Mouse (Mus musculus) limb, embryonic 13.5 days (tissue): ENCODE results near the gene Prss35. TPM values are rescaled to one million over a fixed set of nuclear protein-coding genes. Genes with fewer than 3 reads are reported as not detected.
A peak's percentile ranks its signal among the peaks of the same experiment; 100 is the strongest.

Experiments used
- ATAC-seq: fragments of 200-750 bp; cut with Nextera tagmentation; 2 replicates; pipeline ENCODE4 v1.8.0; 2017; ENCODE audit warnings: low read depth, moderate number of reproducible peaks, moderate TSS enrichment; ENCODE audit not compliant: low FRiP score
- H3K27ac ChIP-seq: fragments of 300-500 bp; sonication (generic); 2 replicates; pipeline ENCODE4 v1.5.1; 2015; ENCODE audit warnings: inconsistent platforms, mild to moderate bottlenecking, moderate library complexity
- H3K27me3 ChIP-seq: fragments of 300-500 bp; sonication (generic); 2 replicates; pipeline ENCODE4 v1.6.1; 2015; ENCODE audit warnings: mild to moderate bottlenecking, inconsistent platforms
- H3K36me3 ChIP-seq: fragments of 300-500 bp; sonication (generic); 2 replicates; pipeline ENCODE4 v1.6.1; 2015; ENCODE audit warnings: inconsistent platforms, mild to moderate bottlenecking, moderate library complexity
- H3K4me1 ChIP-seq: fragments of 300-500 bp; sonication (generic); 2 replicates; pipeline ENCODE4 v1.6.1; 2015; ENCODE audit warnings: inconsistent platforms
- H3K4me2 ChIP-seq: fragments of 300-500 bp; sonication (generic); replicated peaks from 2 replicates; pipeline ENCODE4 v1.6.1; 2015; ENCODE audit warnings: inconsistent platforms, mild to moderate bottlenecking, moderate library complexity
- H3K4me3 ChIP-seq: fragments of 300-500 bp; sonication (generic); 2 replicates; pipeline ENCODE4 v1.5.1; 2015; ENCODE audit warnings: moderate library complexity, mild to moderate bottlenecking, inconsistent platforms
- H3K9ac ChIP-seq: fragments of 300-500 bp; sonication (generic); 2 replicates; pipeline ENCODE4 v1.6.1; 2015; ENCODE audit warnings: mild to moderate bottlenecking, inconsistent platforms
- H3K9me3 ChIP-seq: fragments of 300-500 bp; sonication (generic); 2 replicates; pipeline ENCODE4 v1.6.1; 2016; ENCODE audit warnings: inconsistent platforms
- WGBS: fragments of 180-500 bp; shearing (Covaris S2); methylation state at CpG from one replicate; pipeline ENCODE4 v1.1.7; 2015; 5-methylcytosine and 5-hydroxymethylcytosine counted together
- polyA plus RNA-seq: library from polyadenylated mRNA; unstranded; fragments of >200 nt; fragmentation: Nextera tagmentation; extraction: Ambion mirVana; gene quantifications from 2 replicates; pipeline ENCODE4 v1.2.1, GENCODE M21; 2015

The Prss35 gene
- polyA plus RNA-seq, 1 experiment from 2014 or later = 51.6 TPM

GRCm38 (mm10) chr9:86775374-86775773 is 31.9 kb downstream of the Prss35 start:
- Histone ChIP-seq H3K9me3 (no peaks in the 10 kb centered on the region), H3K4me1 (0 out of 2 replicates have a peak, but pooled peaks cover 10% of the 10 kb centered on the region), H3K4me3 (no peak overlapping the region), H3K27ac (no peak overlapping the region), H3K36me3 (no peaks in the 10 kb centered on the region), H3K4me2 (no peak overlapping the region), H3K9ac (no peak overlapping the region), H3K27me3 (no peaks in the 10 kb centered on the region)
- 90% methylated on average over 6 of the region's 6 CpGs for WGBS
- no peak for ATAC-seq

GRCm38 (mm10) chr9:86777309-86777708 is 33.9 kb downstream of the Prss35 start:
- 44% methylated on average over 7 of the region's 7 CpGs for WGBS

GRCm38 (mm10) chr9:86778212-86778611 is 34.8 kb downstream of the Prss35 start:
- H3K4me3 ChIP-seq = no peak overlapping the region
- no peaks in the 10 kb centered on the region for H3K36me3 ChIP-seq
- no peak for ATAC-seq
- no peak overlapping the region for H3K27ac ChIP-seq
- no peak overlapping the region for H3K4me2 ChIP-seq
- H3K27me3 ChIP-seq = no peaks in the 10 kb centered on the region
- H3K9ac ChIP-seq = no peak overlapping the region
- H3K4me1 ChIP-seq = 0 out of 2 replicates have a peak, but pooled peaks cover 6% of the 10 kb centered on the region
- WGBS = 69% methylated on average over 4 of the region's 4 CpGs
- no peaks in the 10 kb centered on the region for H3K9me3 ChIP-seq

More at GRCm38 (mm10) chr9:86777309-86777708, 33.9 kb downstream of the Prss35 start:
- no peaks in the 10 kb centered on the region for H3K27me3 ChIP-seq
- no peak overlapping the region for H3K4me3 ChIP-seq
- no peak overlapping the region for H3K27ac ChIP-seq
- no peaks in the 10 kb centered on the region for H3K36me3 ChIP-seq
- 0 out of 2 replicates have a peak, but pooled peaks cover 10% of the 10 kb centered on the region for H3K4me1 ChIP-seq
- H3K9ac ChIP-seq = no peak overlapping the region
- no peaks in the 10 kb centered on the region for H3K9me3 ChIP-seq
- no peak for ATAC-seq
- H3K4me2 ChIP-seq = no peak overlapping the region

GRCm38 (mm10) chr9:86781426-86781825 is 38.0 kb downstream of the Prss35 start:
- Histone ChIP-seq H3K36me3 (no peaks in the 10 kb centered on the region), H3K4me3 (no peak overlapping the region), H3K4me1 (0 out of 2 replicates have a peak, but pooled peaks cover 5% of the 10 kb centered on the region), H3K27ac (no peak overlapping the region), H3K27me3 (no peaks in the 10 kb centered on the region), H3K9ac (no peak overlapping the region), H3K4me2 (no peak overlapping the region), H3K9me3 (no peaks in the 10 kb centered on the region)
- no peak for ATAC-seq
- WGBS = 87% methylated on average over 4 of the region's 4 CpGs

- ATAC-seq = no peak
- no peak overlapping the region for H3K4me3 ChIP-seq
- no peak overlapping the region for H3K9ac ChIP-seq
- H3K27me3 ChIP-seq = no peaks in the 10 kb centered on the region
- H3K4me1 ChIP-seq = no peaks in the 10 kb centered on the region
- H3K36me3 ChIP-seq = no peaks in the 10 kb centered on the region
- WGBS = 91% methylated on average over 2 of the region's 2 CpGs
- no peak overlapping the region for H3K4me2 ChIP-seq
- no peaks in the 10 kb centered on the region for H3K9me3 ChIP-seq
- no peak overlapping the region for H3K27ac ChIP-seq
These were observed 39.4 kb downstream of the Prss35 start for GRCm38 (mm10) chr9:86782836-86783235.

- no peaks in the 10 kb centered on the region for H3K9me3 ChIP-seq
- WGBS = 86% methylated on average over 6 of the region's 6 CpGs
- no peak for ATAC-seq
These were observed 45.7 kb downstream of the Prss35 start for GRCm38 (mm10) chr9:86789186-86789585.

GRCm38 (mm10) chr9:86791927-86792326 is 48.5 kb downstream of the Prss35 start:
- H3K4me3 ChIP-seq = no peak overlapping the region
- WGBS = 91% methylated on average over 7 of the region's 7 CpGs
- H3K4me1 ChIP-seq = peaks cover 9% of the 10 kb centered on the region; the same call in 1 of the 2 replicates
- H3K9me3 ChIP-seq = no peaks in the 10 kb centered on the region
- H3K9ac ChIP-seq = no peak overlapping the region
- no peak overlapping the region for H3K27ac ChIP-seq
- ATAC-seq = no peak
- H3K4me2 ChIP-seq = no peak overlapping the region
- H3K36me3 ChIP-seq = no peaks in the 10 kb centered on the region
- no peaks in the 10 kb centered on the region for H3K27me3 ChIP-seq

More at GRCm38 (mm10) chr9:86789186-86789585, 45.7 kb downstream of the Prss35 start:
- Histone ChIP-seq H3K27ac (no peak overlapping the region; the same call in 1 of the 2 replicates), H3K4me2 (no peak overlapping the region), H3K9ac (no peak overlapping the region), H3K4me1 (peaks cover 9% of the 10 kb centered on the region; the same call in 1 of the 2 replicates), H3K4me3 (no peak overlapping the region), H3K27me3 (no peaks in the 10 kb centered on the region), H3K36me3 (no peaks in the 10 kb centered on the region)

- Histone ChIP-seq H3K9me3 (no peaks in the 10 kb centered on the region), H3K9ac (no peak overlapping the region), H3K27me3 (no peaks in the 10 kb centered on the region), H3K4me1 (peaks cover 13% of the 10 kb centered on the region; the same call in 1 of the 2 replicates), H3K36me3 (no peaks in the 10 kb centered on the region), H3K27ac (no peak overlapping the region; the same call in 1 of the 2 replicates), H3K4me3 (no peak overlapping the region), H3K4me2 (no peak overlapping the region)
- 45% methylated on average over 3 of the region's 3 CpGs for WGBS
- ATAC-seq = 0 out of 2 replicates have a peak, but pooled peaks have one; percentile 28
These were observed 51.8 kb downstream of the Prss35 start for GRCm38 (mm10) chr9:86795236-86795635.

- Histone ChIP-seq H3K27me3 (no peaks in the 10 kb centered on the region), H3K4me3 (no peak overlapping the region), H3K36me3 (no peaks in the 10 kb centered on the region), H3K4me2 (no peak overlapping the region), H3K4me1 (peaks cover 13% of the 10 kb centered on the region; the same call in 1 of the 2 replicates), H3K9me3 (no peaks in the 10 kb centered on the region), H3K27ac (no peak overlapping the region), H3K9ac (no peak overlapping the region)
- ATAC-seq = no peak
- 81% methylated on average over 4 of the region's 4 CpGs for WGBS
These were observed 54.1 kb downstream of the Prss35 start for GRCm38 (mm10) chr9:86797553-86797952.

GRCm38 (mm10) chr9:86798129-86798528 is 54.7 kb downstream of the Prss35 start:
- H3K9me3 ChIP-seq = no peaks in the 10 kb centered on the region
- H3K9ac ChIP-seq = no peak overlapping the region
- peaks cover 17% of the 10 kb centered on the region for H3K4me1 ChIP-seq
- 82% methylated on average over 5 of the region's 5 CpGs for WGBS
- H3K27me3 ChIP-seq = no peaks in the 10 kb centered on the region
- H3K36me3 ChIP-seq = no peaks in the 10 kb centered on the region
- H3K4me2 ChIP-seq = no peak overlapping the region
- no peak for ATAC-seq
- no peak overlapping the region for H3K27ac ChIP-seq
- no peak overlapping the region for H3K4me3 ChIP-seq

- WGBS = 39% methylated on average over 7 of the region's 7 CpGs
These were observed 55.2 kb downstream of the Prss35 start for GRCm38 (mm10) chr9:86798686-86799085.

GRCm38 (mm10) chr9:86799099-86799498 is 55.6 kb downstream of the Prss35 start:
- WGBS = 50% methylated on average over 7 of the region's 7 CpGs
- Histone ChIP-seq H3K27ac (no peak overlapping the region), H3K36me3 (no peaks in the 10 kb centered on the region), H3K4me3 (no peak overlapping the region), H3K9me3 (no peaks in the 10 kb centered on the region), H3K4me1 (peaks cover 19% of the 10 kb centered on the region), H3K27me3 (no peaks in the 10 kb centered on the region), H3K4me2 (no peak overlapping the region), H3K9ac (no peak overlapping the region)
- no peak for ATAC-seq

More at GRCm38 (mm10) chr9:86798686-86799085, 55.2 kb downstream of the Prss35 start:
- Histone ChIP-seq H3K4me1 (peaks cover 19% of the 10 kb centered on the region), H3K4me3 (no peak overlapping the region), H3K27ac (no peak overlapping the region), H3K36me3 (no peaks in the 10 kb centered on the region), H3K4me2 (no peak overlapping the region), H3K9ac (no peak overlapping the region), H3K9me3 (no peaks in the 10 kb centered on the region), H3K27me3 (no peaks in the 10 kb centered on the region)
- ATAC-seq = no peak

GRCm38 (mm10) chr9:86800600-86801163 is 57.2 kb downstream of the Prss35 start:
- Histone ChIP-seq H3K36me3 (no peaks in the 10 kb centered on the region), H3K27me3 (no peaks in the 10 kb centered on the region), H3K4me1 (peaks cover 26% of the 10 kb centered on the region), H3K9me3 (no peaks in the 10 kb centered on the region), H3K27ac (no peak overlapping the region), H3K4me2 (no peak overlapping the region), H3K9ac (no peak overlapping the region), H3K4me3 (no peak overlapping the region)
- ATAC-seq = 0 out of 2 replicates have a peak, but pooled peaks have one; percentile 11
- WGBS = 24% methylated on average over 3 of the region's 3 CpGs
